Mouse (Mus musculus) heart, postnatal 10 days (tissue): ENCODE data around the gene Mpst. TPM values are rescaled to one million over a fixed set of nuclear protein-coding genes. Genes with fewer than 3 reads are reported as not detected.

ENCODE experiments used
- DNase-seq, 2 experiments: peaks; one replicate each; pipeline ENCODE4 v3.0.0; 2021
- intact Hi-C: fragments of 180-260 bp; cut with DNase I; formaldehyde crosslinking; loops from one replicate; pipeline ENCODE4 v1.15.1; 2025
- total RNA-seq, 2 experiments: library from RNA; stranded (reverse); gene quantifications; 2 replicates each; pipeline ENCODE4 v1.2.3; 2021

Mpst gene
- total RNA-seq = 10 to 100 TPM; 26.0 to 26.3 TPM

DNA sequence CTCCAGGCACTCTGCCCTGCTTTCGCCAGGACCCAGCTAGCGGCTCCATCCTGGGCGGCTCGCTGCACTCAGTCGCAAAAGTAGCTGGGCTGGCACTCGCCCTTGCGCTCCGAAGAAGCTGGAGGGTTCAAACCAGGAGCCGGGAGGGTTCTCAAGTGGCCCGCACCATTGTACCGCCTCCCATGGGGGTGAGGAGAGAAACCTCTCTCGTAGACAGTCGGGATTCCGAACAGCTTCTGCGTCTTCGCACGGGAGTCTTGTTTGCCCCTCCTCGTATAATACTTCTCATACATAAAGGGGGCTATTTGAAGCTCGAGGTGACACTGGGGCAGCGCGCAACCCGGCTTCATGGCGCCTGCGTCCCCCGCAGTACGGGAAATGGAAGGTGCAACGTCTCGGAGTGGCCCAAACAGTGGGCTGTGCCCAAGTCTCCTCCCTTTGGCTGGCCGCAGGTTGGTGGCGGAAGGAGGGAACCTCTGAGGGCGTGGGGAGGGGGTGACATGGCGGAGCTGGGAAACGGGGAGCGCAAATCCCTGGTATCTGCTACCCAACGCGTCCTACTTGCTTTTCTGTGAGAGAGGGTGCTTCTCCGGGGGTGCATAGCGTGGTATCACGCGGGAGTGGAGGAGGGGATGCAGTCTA, at the start of gene Mpst:
Mpst (plus strand) TSS at position 124 of the 642 bp plus-strand sequence.
- intact Hi-C loops = loop anchor here (2.0 kb wide), 1 partner anchor 22 kb away; the partner anchor contains the start of gene Kctd17
- DNase-seq = peak; percentile 94 to 95

DNA sequence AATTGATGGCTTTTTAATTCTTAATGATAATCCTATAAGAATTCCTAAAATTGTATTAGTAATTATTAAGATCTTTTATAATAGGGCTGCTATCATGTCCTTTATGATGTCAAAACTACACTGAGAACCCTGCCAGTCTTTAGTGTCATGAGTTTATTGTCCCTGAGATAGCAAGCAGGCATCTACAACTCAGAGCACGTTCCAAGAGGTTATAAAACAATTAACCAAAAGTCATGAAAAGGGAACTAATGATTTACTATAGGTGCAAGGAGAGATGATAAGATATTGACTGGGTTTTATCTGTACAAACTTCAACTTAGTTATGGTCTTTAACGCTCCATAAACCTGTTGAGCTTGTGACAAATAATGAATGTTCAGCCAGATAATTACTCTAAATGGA, 40.3 kb upstream of the Mpst start:
- intact Hi-C loops = no loop called here
- no peak for DNase-seq

DNA sequence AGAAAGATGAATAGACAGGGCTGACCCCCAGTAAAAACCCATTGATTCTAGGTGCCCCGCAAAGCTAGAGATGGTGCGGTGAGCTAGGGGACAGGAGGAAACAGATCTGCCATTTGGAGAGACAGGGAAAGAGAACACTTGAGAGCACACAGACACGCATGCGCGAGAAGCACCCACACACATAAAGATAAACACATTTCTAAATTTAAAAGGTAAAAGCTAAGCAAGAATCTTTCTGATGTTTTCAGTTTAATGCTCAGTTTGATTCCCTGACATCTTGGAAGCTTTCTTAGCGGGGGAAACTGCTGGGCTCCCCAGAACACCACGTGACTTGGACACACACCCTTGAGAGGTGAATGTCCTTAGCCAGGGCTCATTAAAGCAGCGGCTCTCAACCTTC, 39.3 kb upstream of the Mpst start:
- DNase-seq = no peak
- intact Hi-C loops = no loop called here

DNA sequence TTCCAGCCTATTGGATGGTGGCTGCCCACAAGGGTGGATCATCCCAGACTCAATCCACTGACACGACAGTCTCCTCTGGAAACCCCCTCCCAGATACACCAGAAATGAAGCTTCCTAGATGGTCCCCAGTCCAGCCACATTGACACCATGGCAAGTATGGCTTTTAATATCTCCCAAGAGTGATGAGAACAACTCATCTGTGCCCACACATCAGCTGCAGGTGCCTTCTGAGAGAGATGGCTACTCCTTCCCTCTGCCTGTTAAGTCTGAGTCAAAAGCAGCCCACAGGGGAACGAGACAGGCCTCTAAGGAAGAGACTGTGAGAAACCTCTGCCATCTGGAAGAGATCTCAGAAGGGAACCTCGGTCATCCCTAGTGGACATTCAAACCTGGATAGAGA, 38.4 kb upstream of the Mpst start:
- intact Hi-C loops = loop anchor here (1.0 kb wide), 1 partner anchor 111 kb away; no protein-coding TSS in a partner anchor

DNA sequence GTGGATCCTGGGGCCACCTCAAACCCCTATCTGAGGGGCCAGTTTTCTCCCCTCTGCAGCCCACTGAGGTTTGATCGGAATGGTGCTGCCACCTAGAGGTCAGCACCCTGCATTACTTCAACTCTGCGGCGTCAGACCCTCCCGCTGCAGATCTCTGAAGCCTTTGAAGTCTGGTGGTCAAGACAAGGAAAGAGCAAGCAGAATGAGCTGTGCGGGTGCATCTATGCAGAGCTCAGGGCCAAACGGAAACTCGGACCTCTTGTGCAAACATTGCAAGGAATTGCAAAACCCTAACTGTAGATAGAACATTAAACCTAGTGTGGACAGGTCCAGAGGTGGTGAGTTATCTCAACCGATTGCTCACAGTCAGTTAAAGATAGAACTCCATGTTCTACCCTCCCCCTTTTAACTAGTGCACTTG, 37.3 kb upstream of the Mpst start:
- DNase-seq = peak; percentile 24 to 67
- intact Hi-C loops = loop anchor here (1.0 kb wide), 1 partner anchor 112 kb away; no protein-coding TSS in a partner anchor

More for the DNA sequence above, 38.4 kb upstream of the Mpst start:
- no peak for DNase-seq

DNA sequence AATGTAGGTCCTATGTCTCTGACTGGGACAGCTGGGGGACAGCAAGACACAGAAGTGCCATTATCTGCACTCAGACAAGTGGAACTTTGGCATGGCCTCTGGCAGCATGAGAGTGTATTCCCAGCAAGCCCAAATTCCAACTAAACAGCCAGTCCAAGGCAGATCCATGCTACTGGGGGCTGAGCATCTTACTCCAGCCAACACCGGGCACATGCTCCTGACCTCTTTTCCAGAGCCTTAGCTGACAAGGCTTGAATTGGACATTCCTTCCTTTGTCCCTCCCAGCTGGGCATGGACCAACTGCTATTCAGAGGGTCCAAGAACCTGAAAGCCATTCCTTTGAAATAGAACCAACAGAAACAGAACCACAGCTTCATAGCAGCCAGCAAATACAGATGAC, 36.6 kb upstream of the Mpst start:
- intact Hi-C loops = no loop called here
- peak; percentile 16 to 26 for DNase-seq

DNA sequence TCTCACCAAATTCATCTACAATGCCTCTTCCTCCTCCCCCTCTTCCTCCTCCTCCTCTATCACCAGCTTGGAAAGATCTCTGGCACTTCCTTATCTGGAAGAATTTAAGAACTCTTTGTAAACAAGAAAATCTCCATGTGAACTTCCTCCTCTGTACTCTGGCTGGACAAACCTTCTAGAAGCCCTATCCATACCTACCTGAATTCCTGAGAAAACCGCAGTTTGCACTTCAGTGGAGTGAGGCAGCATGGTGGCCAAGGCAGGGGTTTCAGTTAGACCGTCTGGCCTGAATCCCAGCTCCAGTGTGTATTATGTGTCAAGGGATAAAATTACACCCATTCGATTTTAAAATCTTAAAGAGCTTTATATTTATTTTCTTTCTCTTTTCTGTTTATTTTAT, 33.4 kb upstream of the Mpst start:
- intact Hi-C loops = no loop called here
- no peak for DNase-seq

DNA sequence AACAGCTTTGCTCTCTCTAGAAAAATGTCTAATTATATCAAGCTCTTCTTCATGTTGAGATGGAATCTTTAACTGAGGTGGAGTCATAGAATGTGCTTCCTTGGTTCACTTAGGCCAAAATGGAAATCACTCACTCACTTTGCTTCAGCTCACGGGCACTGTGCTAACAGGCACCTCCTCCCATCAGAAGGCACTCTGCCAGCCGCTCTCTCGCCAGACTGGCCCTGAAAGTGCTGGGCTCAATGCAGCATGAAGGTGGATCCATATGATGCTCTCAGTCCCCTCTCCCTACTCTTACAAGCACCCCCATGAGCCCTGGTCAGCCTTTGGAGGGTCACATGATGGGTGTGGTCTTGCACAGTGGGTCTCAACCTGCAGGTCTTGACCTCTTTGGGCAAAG, 32.0 kb upstream of the Mpst start:
- intact Hi-C loops = no loop called here
- DNase-seq = no peak

DNA sequence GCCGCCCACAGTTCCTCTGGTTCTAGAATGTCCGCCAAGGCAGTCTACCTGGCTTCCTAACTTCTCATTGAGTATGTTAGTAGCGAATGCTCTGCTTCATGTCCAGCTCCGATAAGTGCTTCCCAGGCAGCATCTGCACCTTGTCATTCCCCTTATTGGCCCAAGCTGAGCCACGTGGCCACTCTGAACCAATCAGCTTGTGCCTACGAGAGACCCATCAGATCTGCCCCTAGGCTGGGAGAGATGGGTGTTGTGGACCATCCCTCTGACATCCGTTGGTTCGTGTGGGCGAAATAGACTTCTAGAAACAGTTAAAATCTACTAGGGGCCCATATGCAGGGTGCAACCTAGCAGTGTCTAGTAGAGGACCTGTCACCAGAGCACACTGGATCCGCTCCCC, 28.4 kb upstream of the Mpst start:
- DNase-seq = no peak
- intact Hi-C loops = no loop called here

DNA sequence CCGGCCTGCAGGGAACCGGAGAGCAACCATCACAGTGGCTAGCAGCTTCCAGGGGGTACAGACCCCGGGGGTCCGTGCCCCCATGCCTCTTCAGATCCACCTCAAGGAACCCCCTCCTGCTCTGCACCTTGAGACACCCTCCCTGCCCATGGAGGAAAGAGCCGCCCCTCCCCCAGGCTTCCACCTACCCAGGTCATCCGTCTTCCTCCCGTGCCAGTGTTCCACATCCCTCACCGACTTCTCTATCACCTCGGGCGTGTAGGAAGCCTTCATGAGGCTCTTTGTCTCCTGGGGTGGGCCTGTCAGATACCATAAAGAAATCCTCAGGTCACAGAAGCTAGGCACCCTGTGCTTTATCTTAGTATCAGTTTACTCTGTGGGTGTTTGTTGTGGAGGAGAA, 27.7 kb upstream of the Mpst start:
- no peak for DNase-seq
- intact Hi-C loops = no loop called here

DNA sequence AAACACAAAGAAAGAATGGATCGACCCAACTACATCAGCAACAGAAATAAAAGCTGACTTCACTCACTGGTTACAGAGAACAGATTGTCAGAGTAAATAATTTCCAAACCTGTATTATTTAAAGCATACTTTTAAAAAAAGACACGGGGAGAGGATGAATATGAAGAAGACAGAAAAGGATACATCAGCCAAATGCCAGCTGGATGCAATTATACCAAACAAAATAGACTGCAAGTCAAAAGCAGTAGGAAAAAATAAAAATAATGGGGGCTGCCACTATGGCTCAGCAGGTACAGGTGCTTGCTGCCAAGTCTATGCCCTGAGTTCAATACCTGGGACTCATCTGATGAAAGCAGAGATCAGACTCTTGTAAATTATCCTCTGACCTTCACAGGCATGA, 26.0 kb upstream of the Mpst start:
- DNase-seq = no peak
- intact Hi-C loops = no loop called here

DNA sequence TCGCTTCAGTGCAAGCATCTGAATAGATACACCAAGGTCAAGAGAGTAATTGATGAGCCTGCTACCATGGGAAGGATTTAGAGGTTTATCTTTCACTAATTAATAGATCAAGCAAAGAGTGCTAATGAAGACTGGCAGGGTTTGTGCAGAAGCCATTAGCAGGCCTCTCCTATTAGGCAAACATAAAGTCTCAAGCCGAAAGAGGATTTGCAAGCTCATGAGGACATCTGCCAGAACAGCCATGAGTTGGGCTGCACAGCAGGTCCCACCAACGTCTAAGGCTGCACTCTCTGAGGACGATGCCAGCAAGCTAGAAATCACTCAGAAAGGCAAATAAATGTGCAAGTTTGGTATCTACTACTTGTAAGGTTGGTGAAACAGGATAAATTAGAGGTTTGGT, 25.5 kb upstream of the Mpst start:
- no peak for DNase-seq
- intact Hi-C loops = no loop called here

DNA sequence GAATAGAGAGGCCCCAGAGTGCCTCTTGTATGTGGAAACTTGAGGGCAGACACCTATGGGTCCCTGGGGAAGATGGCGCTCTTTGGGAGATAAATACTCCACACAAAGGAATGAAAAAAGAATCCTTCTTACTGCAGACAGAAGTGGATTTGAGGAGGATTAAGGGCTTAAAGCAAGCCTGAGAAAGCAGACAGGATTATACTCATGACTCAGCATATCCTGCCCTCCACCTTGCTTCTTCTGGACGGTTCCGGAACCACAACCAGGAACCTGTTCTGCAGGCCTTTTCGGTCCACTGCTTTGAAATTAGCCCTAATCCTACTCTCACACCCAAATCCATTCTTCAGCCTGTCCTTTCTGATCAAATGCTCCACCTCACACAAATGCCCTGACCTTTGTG, 24.1 kb upstream of the Mpst start:
- DNase-seq = no peak
- intact Hi-C loops = no loop called here

DNA sequence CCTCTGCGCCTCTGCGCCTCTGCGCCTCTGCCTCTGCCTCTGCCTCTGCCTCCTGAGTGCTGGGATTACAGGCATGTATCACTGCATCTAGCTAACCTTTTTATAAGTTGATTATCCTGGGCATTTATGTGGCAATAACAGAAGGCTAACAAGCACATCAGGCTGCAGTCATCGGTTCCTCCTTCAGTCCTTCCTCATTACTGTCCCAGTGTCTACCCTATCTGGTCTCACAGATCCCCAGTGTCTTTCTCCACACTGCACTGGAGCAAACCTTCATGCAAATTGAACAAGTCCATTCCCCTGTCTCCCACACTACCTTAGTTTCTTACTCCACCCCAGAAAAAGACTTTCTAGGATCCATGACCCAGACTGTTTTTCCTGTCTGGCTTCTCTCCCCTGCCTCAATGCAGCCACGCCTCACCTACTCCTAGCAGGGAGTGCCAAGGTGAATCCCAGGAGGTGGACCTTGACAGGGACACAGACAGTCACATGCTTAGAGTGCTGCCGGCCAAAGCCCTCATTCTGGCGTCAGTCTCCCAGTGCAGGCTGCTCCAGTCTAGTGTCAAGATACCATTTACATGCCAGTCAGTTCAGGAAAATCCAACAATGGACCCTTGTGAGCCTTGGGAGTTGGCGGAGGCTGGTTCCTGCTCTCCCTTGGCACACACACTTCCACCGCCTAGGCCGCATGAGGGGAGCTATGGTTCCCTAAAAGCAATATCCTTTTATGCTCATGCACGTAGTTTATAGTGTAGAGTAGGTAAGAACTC, 22.6 kb upstream of the Mpst start:
- DNase-seq = peak; percentile 43 to 61

DNA sequence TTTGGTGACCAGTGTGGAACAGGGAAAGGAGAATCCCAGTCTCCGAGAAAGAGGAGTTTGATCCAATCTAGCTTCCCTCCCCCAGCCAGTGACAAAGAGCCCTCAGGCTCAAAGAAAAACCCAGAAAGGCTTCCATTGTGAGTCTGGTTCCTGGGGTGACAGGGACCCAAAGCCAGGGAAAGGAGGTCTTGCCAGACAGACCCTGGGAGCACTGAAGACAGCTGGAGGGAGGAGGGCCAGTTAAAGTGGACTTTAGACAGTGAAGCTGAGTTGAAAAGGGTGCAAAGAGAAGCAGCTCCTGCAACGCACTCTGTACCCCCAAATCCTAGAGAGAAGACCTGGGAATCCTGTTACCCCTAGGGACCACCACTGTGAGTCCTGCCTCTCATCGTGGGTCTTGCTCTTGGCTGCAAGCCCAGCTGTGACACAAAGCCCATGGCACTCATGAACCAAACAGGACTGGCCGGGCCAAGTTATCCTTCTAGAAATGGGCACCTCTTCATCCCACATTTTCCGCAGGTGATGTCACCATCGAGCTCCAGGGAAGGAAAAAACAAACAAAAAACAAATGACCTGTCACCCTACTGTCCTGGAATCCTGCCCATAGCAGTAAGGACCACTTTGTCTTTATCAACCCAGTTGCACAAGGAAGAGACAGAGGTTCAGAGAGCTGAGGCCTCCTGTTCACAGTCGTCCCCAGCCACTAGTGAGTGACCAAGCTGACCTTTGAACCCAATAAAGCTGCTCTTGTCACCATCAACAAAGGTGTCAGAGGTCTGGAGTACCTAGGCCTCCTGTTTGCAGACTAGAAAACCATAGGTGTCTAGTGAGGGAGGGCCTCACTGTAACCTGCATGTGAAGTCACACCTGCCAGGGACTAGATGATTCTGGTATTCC, 21.7 kb upstream of the Mpst start:
- intact Hi-C loops = no loop called here
- no peak for DNase-seq

More for the DNA sequence above, 22.6 kb upstream of the Mpst start:
- intact Hi-C loops = no loop called here

DNA sequence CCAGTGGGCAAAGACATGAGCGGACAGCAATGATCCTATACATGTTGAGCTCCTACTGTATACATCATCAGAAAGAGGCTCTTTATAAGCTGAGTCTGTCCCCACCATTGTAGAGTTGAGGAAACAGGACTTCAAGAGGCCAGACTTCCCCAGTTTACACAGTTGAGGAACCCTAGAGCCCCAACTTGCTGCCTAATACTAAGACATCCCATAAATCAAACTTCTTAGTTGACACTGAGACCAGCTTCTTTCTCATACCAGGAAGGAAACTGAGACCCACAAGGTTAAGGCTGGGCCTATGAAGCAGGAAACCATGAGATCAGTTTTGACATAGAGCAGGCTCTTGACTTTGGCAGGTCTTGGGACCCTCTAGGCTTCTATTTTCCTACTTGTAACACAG, 20.7 kb upstream of the Mpst start:
- intact Hi-C loops = no loop called here
- no peak for DNase-seq

DNA sequence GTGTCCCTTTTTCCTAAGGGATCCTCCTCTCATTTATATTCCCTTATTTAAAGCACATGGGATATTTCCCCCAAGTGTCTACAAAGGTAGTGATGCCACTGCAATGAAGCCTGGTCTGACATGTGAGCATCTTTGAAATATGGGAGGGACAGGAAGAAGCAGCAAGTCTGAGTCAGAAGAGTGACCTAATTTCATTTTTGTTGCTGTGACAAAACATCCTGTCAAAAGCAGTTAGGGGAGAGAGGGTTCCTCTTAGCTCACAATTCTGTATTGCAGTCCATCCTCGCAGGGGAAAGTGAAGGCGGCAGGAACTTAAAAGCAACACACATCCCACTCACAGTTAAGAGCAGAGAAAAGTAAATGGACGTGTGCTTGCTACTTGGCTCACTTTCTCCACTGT, 15.4 kb upstream of the Mpst start:
- intact Hi-C loops = no loop called here
- DNase-seq = no peak

DNA sequence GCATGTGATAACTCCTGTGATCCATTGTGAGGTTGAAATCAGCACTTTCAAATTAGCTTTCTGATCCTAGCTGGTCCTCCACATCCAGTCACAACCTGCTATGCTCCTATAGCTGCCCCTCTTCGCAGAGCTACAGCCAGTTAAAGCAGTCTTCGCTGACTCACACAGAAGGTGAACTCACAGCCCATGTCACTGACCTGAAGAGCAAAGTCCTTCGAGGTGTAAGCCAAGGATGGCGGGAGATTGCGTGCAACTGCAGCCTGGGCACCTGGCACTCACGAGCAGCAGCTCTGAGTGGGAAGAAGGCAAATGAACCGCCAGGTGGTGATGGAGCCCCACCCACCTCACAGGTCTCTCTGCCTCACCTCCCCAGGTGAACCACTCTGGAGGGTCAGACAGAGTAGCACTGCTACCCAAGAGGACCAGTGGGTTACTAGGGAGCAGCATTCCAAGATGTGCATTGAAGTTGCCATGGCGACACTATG, 10.7 kb upstream of the Mpst start, which contains the start of gene Tex33:
Tex33 (minus strand) TSS at position 435 of the 485 bp plus-strand sequence.
- DNase-seq = no peak
- intact Hi-C loops = no loop called here

DNA sequence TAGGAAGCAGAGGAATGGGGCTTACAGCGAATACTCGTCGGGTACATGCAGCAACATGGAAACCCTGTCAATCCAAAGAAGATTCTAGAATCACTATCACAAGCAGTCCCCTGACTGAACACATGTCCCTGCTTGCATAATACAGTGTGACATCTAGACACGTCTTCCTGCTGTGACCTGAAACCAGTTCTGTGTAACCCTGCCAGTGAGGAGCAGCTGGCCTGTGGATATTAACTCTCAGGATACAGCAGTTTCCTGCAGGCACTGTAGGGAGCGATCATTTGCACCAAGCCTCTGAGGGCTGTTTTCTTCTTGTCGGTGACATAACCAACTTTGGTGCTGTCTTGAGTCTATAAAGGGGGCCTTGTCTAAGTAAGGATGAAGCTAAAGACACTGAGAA, 4.9 kb upstream of the Mpst start:
- peak in 1 of 2 experiments; percentile 41 for DNase-seq
- intact Hi-C loops = no loop called here

DNA sequence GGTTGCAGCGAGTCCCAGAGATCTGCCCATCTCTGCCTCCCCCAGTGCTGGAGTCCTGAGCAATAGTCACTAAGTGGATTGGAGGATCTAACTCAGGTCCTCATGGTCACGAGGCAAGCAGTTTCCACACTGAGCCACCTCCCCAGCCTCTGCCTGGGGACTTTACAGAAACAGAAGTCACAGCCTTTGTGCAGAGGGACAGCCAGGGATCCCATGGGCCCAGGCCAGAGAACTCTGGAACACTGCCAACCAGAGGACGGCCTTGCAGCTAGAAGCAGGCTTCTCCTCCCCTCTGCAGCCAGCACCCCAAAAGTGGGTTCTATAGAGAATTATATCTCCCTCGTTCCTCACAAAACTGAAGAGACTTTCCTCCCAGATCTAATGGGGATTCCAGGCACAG, 4.3 kb upstream of the Mpst start:
- intact Hi-C loops = no loop called here
- DNase-seq = peak; percentile 87 to 90

DNA sequence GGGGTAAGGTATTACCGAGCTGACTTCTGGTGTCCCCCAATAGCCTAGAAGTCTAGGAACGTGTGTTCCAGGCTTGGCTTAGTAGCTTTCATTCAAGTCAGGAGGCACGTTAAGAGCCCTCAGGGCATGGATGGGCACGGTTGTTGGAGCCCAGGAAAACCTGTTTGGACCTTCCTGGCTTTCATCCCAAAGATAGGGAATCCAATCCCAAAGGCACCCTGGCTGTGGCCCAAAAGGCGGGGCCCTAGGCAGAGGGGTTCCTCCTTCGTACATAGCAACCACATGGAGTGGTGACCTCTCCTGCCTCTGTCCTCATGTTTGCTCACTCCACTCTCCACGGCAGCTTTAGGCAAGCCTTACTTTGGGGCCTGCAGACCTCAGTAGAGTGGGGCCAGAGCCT, 3.8 kb upstream of the Mpst start:
- intact Hi-C loops = no loop called here
- peak; percentile 47 to 48 for DNase-seq
